Mouse (Mus musculus) thymus, adult 18-20 months (tissue): ENCODE measurements around the gene Myo3b.

Experiments used
- DNase-seq, 2 experiments: peaks; one replicate each; pipeline ENCODE4 v3.0.0; 2022; ENCODE audit warnings: mixed read lengths in 2 of 2

Myo3b gene

GRCm38 (mm10) chr2:70133281-70133680 lies 94.4 kb downstream of the Myo3b start:
- DNase-seq: no peak

GRCm38 (mm10) chr2:70137226-70137998 lies 98.5 kb downstream of the Myo3b start:
- DNase-seq: no peak

GRCm38 (mm10) chr2:70143543-70144188 lies 104.7 kb downstream of the Myo3b start:
- DNase-seq: no peak

- no peak for DNase-seq
Measured at GRCm38 (mm10) chr2:70146993-70147581, 108.2 kb downstream of the Myo3b start.

DNA sequence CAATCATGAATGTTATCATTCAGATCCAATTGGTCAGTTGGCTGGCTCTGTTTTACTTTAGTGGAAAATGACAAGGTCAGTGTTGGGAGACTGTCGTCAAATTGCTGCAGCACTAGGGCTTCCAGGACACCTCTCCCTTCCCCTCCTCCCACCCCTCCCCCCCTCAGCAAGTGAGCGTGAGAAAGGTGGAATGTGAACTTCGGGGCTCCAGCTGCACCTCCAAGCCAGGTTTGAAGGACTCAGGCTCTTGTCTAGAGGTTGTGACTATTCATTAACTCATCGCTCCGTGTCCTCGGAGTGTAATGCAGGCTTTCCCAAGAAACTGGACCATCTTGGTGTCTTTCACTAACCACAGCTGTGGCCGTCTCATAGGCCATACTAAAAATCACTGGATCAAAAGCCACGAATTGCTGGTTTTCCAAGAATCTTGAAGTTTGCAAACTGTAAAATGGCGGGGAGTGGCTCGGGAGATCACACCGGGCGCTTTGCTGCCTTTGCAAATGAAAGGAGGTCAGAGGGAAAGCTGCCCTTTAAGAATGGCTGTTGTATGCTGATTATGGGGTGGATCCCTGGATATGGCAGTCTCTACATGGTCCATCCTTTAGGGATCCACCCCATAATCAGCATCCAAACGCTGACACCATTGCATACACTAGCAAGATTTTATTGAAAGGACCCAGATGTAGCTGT lies 110.0 kb downstream of the Myo3b start:
- DNase-seq: no peak

GRCm38 (mm10) chr2:70150399-70151035 lies 111.6 kb downstream of the Myo3b start:
- no peak for DNase-seq

DNA sequence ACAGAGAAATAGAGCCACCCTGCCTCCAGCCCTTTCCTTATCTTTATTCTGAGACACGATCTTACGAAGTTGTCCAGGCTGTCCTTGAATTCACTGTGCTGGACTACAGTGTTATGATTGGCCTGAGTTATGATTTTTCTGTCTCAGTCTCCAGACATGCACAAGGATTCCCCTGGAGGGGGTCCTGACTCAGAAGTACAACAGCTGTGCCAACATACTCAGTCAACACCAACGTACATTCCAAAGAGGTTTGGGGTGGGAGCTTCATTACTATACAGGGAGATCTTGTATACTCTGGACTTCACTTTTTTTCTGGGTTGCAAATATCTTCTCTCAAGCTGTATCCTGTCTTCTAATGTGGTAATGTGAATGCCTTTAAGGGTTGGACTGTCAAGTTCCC lies 113.0 kb downstream of the Myo3b start:
- DNase-seq: no peak

DNA sequence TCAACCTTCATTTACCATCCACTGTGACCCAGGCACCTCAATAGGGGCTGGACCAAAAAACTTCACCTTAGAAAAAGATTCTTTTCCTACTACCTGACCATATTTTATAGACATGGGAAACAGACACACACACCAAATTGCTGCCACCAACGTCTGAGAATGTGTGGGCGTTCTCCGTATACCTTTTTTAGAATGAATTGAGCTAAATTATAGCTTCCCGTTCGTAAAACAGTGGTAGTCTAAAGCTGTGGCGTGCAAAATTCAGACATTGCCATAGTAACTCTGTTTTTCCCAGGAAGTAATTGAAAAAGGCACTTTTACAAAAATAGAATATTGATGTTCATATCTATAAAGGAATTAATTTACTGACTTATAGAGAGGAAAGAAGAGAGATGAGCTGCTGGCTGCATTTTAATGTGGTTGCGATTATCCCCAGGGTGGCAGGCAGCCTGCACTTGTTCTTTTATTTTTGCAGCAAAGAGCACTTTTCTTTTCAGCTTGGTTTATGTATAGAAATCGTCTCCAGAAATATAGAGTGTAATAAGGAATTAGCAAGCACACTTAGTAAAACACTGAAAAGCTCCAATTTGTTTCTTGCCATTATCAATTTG lies 116.4 kb downstream of the Myo3b start:
- DNase-seq: no peak

DNA sequence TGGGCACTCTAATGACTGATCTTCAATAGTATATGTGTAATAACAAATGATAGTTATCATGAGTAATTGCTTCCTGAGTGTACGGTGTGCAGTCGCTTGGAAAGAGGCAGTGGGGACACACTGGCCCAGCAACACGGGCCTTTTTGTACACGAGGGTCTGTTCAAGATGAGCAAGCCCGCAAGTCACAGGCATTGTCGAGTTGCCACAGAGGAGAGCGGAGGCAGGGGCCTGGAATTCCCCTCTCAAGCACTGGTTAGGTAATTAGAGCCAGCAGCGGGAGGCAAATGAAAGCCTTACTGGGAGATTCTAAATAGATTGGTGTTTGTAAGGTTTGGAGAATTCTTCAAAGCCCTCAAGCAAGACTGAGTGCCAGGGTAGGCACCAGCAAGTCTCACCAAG lies 120.6 kb downstream of the Myo3b start:
- DNase-seq: no peak

- no peak for DNase-seq
Measured at GRCm38 (mm10) chr2:70166231-70166630, 127.3 kb downstream of the Myo3b start.

GRCm38 (mm10) chr2:70167944-70168935 lies 129.3 kb downstream of the Myo3b start:
- DNase-seq: no peak

DNA sequence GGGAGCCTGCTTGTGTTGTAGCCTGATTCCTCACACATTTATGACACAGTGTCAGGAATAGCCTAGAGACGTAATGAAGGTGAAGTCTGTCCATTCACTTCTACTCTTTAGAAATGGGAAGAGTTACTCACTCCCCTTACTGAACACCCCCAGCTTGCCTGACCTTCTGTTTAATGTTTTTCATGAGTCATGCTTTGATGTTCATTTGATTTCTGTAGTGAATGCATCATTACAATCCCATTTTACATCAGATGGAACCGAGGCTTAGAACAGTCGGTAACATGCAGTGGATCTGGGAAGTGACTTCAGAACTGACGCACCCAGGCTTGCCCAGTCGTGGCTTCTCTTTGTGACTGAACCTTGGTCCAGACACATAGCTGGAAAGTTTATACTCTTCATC lies 131.5 kb downstream of the Myo3b start:
- DNase-seq: no peak

- DNase-seq: no peak
Measured at GRCm38 (mm10) chr2:70176823-70177708, 138.1 kb downstream of the Myo3b start.

DNA sequence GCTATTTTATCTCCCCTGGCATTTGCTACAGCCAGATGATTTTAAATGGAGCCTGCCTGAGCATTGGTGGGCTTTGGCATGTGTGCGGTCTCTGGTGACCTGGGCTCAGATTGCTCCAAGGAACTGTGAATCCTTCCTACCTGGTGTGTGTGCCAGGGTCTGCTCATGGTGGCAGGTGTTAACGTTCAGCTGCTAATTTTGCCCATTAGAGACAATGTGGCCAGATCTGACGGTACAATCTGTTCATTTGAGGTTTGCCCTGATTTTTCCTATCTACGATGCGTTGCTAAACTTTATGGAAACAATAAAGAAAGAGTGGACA lies 138.7 kb downstream of the Myo3b start:
- no peak for DNase-seq

GRCm38 (mm10) chr2:70178241-70178640 lies 139.3 kb downstream of the Myo3b start:
- DNase-seq: no peak

DNA sequence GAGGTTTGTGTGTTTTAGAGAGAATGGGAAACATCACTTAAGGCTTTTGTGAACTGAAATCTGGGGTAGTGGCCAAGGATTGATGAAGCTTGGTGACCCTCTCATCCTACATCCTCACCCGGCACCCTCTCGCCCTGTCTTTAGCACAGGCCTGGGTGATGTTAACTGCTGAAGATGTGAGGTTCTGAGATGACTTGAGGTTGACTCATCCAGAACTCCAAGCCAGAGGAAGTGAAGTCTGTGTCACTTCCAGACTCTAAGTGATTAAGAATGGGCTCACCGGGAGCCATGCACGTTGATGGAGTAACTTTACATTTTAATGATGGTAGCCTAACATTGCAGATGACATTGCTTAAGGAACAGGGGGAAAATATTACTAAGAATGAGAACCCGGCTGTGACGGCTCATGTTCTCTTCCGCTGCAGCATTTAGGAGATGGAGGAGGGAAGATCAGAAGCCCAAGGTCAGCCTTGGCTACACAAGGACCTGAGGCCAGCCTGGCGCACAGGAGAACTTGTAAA lies 143.3 kb downstream of the Myo3b start:
- no peak for DNase-seq

DNA sequence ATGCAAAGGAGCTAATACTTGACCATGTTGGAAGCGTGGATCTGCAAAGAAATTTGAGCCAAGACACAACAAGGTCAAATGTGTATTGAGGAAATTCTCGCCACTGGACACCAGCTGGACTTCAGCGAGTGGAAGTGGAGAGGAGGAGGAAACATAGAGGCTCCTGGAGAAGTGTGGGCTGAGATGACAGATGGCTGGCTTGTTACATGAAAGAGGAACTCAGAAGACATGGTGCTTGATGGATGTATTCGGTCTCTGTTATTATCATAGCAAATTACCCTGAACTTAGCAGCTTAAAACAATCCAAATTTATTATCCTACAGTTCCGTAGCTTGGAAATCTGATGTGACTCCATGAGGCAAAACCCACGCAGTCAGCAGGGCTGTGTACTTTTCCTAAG lies 148.1 kb downstream of the Myo3b start:
- DNase-seq: no peak

DNA sequence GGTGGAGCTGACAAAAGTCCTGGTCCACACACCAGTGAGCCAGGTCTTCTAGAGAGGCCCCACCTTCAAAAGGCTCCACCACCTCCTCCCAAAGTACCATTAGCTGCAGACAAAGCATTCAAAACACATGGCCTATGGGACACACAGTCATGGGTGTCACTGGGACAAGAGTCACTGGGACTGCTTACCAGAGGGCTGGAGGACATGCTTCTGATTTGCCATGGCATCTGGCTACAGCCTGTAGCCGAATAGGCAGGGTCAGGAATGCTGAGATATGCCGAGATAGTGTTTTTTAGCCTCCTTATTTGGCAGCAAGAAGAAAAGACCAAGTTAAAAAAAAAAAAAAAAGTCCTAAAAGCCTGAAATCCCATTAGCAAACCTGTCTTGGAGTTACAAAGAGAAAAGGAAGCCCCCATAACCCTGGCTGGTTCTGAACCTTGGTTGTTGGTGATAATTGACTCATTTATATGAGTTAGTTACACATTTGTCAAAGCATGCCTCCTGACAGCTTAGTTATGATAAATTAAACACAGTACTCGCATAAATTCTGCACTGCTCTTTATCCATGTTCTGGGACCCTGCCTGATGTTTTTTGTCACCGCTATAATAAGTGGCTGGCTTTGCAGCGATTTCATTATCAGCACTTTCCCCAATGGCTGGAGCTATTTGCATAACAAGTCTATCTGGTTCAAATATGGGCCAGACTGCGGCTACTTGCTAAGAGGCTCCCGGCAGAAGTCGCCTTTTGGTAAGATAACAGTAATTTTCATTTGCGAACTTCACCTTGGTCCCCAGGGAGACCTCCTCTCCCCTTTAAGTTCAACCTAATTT lies 156.7 kb downstream of the Myo3b start:
- DNase-seq: no peak
